Mouse (Mus musculus) embryonic facial prominence, embryonic 11.5 days (tissue): Measurements from ENCODE around the gene Zbtb6. TPM values are rescaled to one million over a fixed set of nuclear protein-coding genes. Genes with fewer than 3 reads are reported as not detected.

Experiments used
- ATAC-seq: fragments of 200-750 bp; cut with Nextera tagmentation; replicated peaks from 2 replicates; pipeline ENCODE4 v1.8.0; 2017; ENCODE audit warnings: low read depth; ENCODE audit not compliant: insufficient number of reproducible peaks, low FRiP score, low TSS enrichment
- DNase-seq: peaks from one replicate; pipeline ENCODE4 v3.0.0-alpha.2; 2015; ENCODE audit warnings: low spot score
- H3K27ac ChIP-seq: fragments of 300-500 bp; sonication (generic); replicated peaks from 2 replicates; pipeline ENCODE4 v1.5.1; 2014; ENCODE audit warnings: mild to moderate bottlenecking, low read depth, low read length, control low read depth
- H3K27me3 ChIP-seq: fragments of 300-500 bp; sonication (generic); 2 replicates; pipeline ENCODE4 v1.6.1; 2014; ENCODE audit warnings: mild to moderate bottlenecking, low read length, moderate library complexity, mixed read lengths; ENCODE audit not compliant: control insufficient read depth, insufficient read depth
- H3K36me3 ChIP-seq: fragments of 300-500 bp; sonication (generic); replicated peaks from 2 replicates; pipeline ENCODE4 v1.6.1; 2014; ENCODE audit warnings: low read depth, mild to moderate bottlenecking, low read length, moderate library complexity, mixed read lengths; ENCODE audit not compliant: control insufficient read depth, insufficient read depth
- H3K4me1 ChIP-seq: fragments of 300-500 bp; sonication (generic); 2 replicates; pipeline ENCODE4 v1.6.1; 2014; ENCODE audit warnings: low read length, mixed read lengths; ENCODE audit not compliant: control insufficient read depth, insufficient read depth
- H3K4me2 ChIP-seq: fragments of 300-500 bp; sonication (generic); 2 replicates; pipeline ENCODE4 v1.6.1; 2014; ENCODE audit warnings: low read depth, mild to moderate bottlenecking, control low read depth, low read length, moderate library complexity
- H3K4me3 ChIP-seq: fragments of 300-500 bp; sonication (generic); 2 replicates; pipeline ENCODE4 v1.5.1; 2014; ENCODE audit warnings: low read depth, low read length, control low read depth
- H3K9ac ChIP-seq: fragments of 300-500 bp; sonication (generic); replicated peaks from 2 replicates; pipeline ENCODE4 v1.6.1; 2014; ENCODE audit warnings: mild to moderate bottlenecking, control low read depth, low read length
- H3K9me3 ChIP-seq: fragments of 300-500 bp; sonication (generic); replicated peaks from 2 replicates; pipeline ENCODE4 v1.6.1; 2016; ENCODE audit warnings: mild to moderate bottlenecking, low read length, inconsistent platforms, mixed read lengths; ENCODE audit not compliant: control insufficient read depth
- WGBS: fragments of 180-500 bp; shearing (Covaris S2); extraction: QIAGEN DNeasy Blood & Tissue Kit; methylation state at CpG from one replicate; pipeline ENCODE4 v1.1.7; 2014; 5-methylcytosine and 5-hydroxymethylcytosine counted together
- polyA plus RNA-seq: library from polyadenylated mRNA; unstranded; fragments of >200 nt; fragmentation: Nextera tagmentation; extraction: Ambion mirVana; gene quantifications from 2 replicates; pipeline ENCODE4 v1.2.1, GENCODE M21; 2014

The Zbtb6 gene
- polyA plus RNA-seq, 1 experiment from 2014 or later, result 5.3 TPM

DNA sequence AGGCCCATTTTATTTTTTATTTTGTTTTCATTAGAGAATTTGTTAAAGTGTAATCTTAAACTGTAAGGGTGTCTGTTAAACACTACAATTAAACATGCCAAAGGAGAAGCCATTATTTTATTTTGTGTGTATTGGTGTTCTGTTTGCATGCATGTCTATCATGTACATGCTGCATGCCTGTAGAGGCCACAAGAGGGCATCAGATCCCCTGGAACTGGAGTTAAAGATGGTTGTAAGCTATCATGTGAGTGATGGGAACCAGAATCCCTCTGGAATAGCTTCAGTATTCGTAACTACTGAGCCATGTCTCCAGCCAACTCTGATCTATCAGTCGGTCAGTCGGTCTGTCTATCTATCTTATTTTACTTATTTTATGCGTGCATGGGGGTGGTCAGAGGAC, 17.7 kb upstream of the Zbtb6 start:
- Histone ChIP-seq H3K9me3 (no peaks in the 10 kb centered on the region), H3K27ac (no peak overlapping the region), H3K27me3 (no peaks in the 10 kb centered on the region), H3K4me3 (no peak overlapping the region), H3K36me3 (no peaks in the 10 kb centered on the region), H3K4me1 (no peaks in the 10 kb centered on the region), H3K9ac (no peak overlapping the region), H3K4me2 (no peak overlapping the region)
- ATAC-seq, result no peak
- 95% methylated on average over 4 of the region's 4 CpGs for WGBS
- DNase-seq, result no peak

GRCm38 (mm10) chr2:37452376-37452760, 9.4 kb upstream of the Zbtb6 start:
- Histone ChIP-seq H3K9ac (peak overlapping the region; percentile 90), H3K27ac (peak overlapping the region; percentile 62), H3K27me3 (no peaks in the 10 kb centered on the region), H3K4me3 (peak overlapping the region; percentile 90), H3K4me1 (no peaks in the 10 kb centered on the region), H3K4me2 (peak overlapping the region; percentile 78), H3K36me3 (no peaks in the 10 kb centered on the region), H3K9me3 (no peaks in the 10 kb centered on the region)
- peak; percentile 94 for ATAC-seq
- 1% methylated on average over 17 of the region's 24 CpGs for WGBS
- peak; percentile 66 for DNase-seq

DNA sequence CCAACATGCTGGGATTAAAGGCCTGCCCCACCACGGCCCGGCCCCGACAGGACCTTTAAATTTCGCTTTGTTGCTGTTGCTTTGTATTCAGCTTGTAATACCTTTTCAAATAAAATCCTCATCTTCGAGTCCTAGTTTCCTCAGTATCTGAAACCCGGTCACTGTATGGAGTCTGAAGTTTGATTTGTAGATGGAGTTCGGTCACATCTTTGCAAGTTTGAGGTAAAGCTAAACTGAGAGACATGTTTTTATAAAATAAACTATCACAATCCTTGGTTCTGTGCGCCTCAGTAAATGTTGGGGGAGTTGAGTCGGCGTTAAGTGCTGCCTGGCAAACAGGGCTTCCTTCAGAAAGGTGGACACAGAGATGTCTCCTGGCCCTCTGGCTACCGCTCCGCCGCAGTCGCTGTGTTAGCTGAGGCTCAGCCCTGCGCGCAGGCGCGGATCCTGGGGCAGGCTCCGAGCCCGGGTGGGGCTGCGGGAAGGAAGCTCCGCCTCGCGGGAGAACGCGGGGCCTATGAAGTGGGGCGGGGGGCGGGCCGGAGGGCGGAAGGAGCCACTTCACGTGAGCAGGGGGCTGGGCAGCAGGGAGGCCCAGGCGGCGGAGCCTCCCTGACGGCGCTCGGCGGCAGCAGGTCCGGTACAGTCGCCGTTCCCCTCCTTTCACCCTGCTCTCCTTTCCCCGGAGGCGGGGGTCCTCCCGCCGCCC, 8.8 kb upstream of the Zbtb6 start:
- Histone ChIP-seq H3K36me3 (no peaks in the 10 kb centered on the region), H3K4me3 (peak overlapping the region; percentile 90), H3K4me1 (no peaks in the 10 kb centered on the region), H3K9me3 (no peaks in the 10 kb centered on the region), H3K4me2 (peak overlapping the region; percentile 78), H3K27me3 (no peaks in the 10 kb centered on the region), H3K27ac (peak overlapping the region; percentile 62), H3K9ac (peak overlapping the region; percentile 90)
- peak; percentile 97 for ATAC-seq
- WGBS, result 10% methylated on average over 34 of the region's 44 CpGs
- DNase-seq, result peak; percentile 96

- ATAC-seq (peak; percentile 46; the same call in 1 of the 2 replicates), DNase-seq (no peak)
- no peaks in the 10 kb centered on the region for H3K9me3 ChIP-seq
- H3K4me3 ChIP-seq, result peak overlapping the region; percentile 81
- H3K9ac ChIP-seq, result peak overlapping the region; percentile 87; the same call in 1 of the 2 replicates
- peak overlapping the region; percentile 61 for H3K4me2 ChIP-seq
- no peaks in the 10 kb centered on the region for H3K4me1 ChIP-seq
- H3K27ac ChIP-seq, result no peak overlapping the region
- H3K27me3 ChIP-seq, result no peaks in the 10 kb centered on the region
- WGBS, result 30% methylated on average over 7 of the region's 7 CpGs
- no peaks in the 10 kb centered on the region for H3K36me3 ChIP-seq
Observed at GRCm38 (mm10) chr2:37431609-37432008, 11.4 kb downstream of the Zbtb6 start.

DNA sequence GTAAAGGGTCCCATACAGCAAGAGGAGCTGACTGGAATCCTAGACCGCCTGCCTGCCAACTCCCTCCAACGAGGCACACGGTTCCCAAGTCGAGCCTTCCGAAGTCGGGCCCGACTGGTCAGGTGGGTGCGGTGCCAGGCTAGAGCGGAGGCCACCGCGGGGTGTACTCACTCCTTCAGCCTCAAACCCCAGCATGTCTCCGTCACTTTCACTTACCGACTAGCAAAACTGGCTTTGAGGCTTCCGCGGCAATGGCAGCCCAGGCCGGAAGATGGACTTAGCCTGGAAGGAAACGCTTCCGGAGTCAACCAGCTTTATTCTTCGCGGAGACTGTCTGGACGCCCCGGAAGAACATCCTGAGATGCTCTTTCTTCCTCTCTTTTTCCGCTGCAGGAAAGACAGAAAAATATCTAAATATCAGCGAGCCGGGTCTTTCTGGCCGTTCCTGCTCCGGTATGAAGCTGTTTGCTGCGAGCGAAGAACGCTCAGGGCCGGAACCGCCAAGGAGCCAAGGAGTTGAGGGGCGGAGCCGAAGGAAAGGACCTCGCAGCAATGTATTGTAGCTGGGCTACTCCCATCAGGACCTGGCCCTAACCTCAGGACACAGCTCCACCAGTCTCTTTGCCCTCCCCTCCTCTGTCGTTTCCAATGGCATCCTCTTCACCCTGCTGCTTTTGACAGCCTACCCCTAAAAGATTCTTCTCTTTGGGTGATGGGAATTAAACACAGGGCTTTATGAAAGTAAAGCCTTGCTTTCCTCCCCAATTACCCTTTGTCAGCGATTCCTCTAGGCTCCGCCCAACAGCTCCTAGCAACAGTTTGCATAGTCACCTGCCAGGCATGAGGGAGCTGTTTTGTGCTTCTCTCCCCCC, 12.1 kb downstream of the Zbtb6 start:
- Histone ChIP-seq H3K36me3 (no peaks in the 10 kb centered on the region), H3K27ac (peak overlapping the region; percentile 93), H3K4me3 (peak overlapping the region; percentile 81), H3K4me1 (no peaks in the 10 kb centered on the region), H3K27me3 (no peaks in the 10 kb centered on the region), H3K9me3 (no peaks in the 10 kb centered on the region), H3K4me2 (peak overlapping the region; percentile 61), H3K9ac (peak overlapping the region; percentile 87)
- WGBS, result under 1% methylated on average over 38 of the region's 38 CpGs
- ATAC-seq (peak; percentile 95), DNase-seq (peak; percentile 92)

DNA sequence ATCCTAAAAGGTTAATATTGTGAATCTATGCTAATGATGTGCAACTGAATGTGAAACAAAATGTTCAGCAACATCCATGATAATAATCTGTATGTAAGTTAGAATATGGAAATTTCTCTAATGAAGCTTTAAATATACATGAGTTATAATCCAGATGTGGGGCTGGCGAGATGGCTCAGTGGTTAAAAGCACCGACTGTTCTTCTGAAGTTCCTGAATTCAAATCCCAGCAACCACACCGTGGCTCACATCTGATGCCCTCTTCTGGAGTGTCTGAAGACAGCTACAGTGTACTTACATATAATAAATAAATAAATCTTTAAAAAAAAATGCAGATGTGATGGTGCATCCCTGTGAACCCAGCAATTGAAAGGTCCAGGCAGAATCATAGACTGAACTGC, 19.3 kb downstream of the Zbtb6 start:
- H3K27me3 ChIP-seq, result no peaks in the 10 kb centered on the region
- H3K4me3 ChIP-seq, result no peak overlapping the region
- H3K27ac ChIP-seq, result no peak overlapping the region
- H3K4me1 ChIP-seq, result no peaks in the 10 kb centered on the region
- H3K4me2 ChIP-seq, result no peak overlapping the region
- no peak overlapping the region for H3K9ac ChIP-seq
- WGBS, result 56% methylated on average over 3 of the region's 3 CpGs
- no peak for DNase-seq
- ATAC-seq, result no peak
- no peaks in the 10 kb centered on the region for H3K9me3 ChIP-seq
- H3K36me3 ChIP-seq, result no peaks in the 10 kb centered on the region

- no peaks in the 10 kb centered on the region for H3K4me1 ChIP-seq
- no peaks in the 10 kb centered on the region for H3K27me3 ChIP-seq
- ATAC-seq (peak; percentile 95), DNase-seq (peak; percentile 97)
- H3K9ac ChIP-seq, result peak within 1 kb of the TSS; percentile 99
- under 1% methylated on average over 65 of the region's 75 CpGs for WGBS
- H3K4me3 ChIP-seq, result peak within 1 kb of the TSS; percentile 97
- H3K36me3 ChIP-seq, result no peaks in the 10 kb centered on the region
- H3K4me2 ChIP-seq, result peak within 1 kb of the TSS; percentile 64
- H3K27ac ChIP-seq, result peak within 1 kb of the TSS; percentile 93
- no peaks in the 10 kb centered on the region for H3K9me3 ChIP-seq
Observed at GRCm38 (mm10) chr2:37422306-37423304, 20.4 kb downstream of the Zbtb6 start, which contains the start of gene Rc3h2. Gene Rc3h2 (minus strand): TSS chr2:37422903.
